Mouse (Mus musculus) CH12F3 (cell line): ENCODE measurements around the gene Plekhh3.
"Not testable (repeated sequence)": the region's sequence is repeated elsewhere in the genome, so short reads cannot be mapped to it uniquely, and the experiment has no call there.

Source experiments
- in situ Hi-C: fragments of 300-500 bp; cut with MboI; formaldehyde crosslinking; loops from 2 replicates; pipeline ENCODE4 v1.14.3; 2020; ENCODE audit warnings: low sequenced_read_pairs

The Plekhh3 gene

GRCm38 (mm10) chr11:101172434-101172815 is 1.3 kb upstream of the Plekhh3 start:
- in situ Hi-C loops, result no loop called here

GRCm38 (mm10) chr11:101171721-101172433 is 726 bp upstream of the Plekhh3 start:
- in situ Hi-C loops, result no loop called here

- in situ Hi-C loops, result no loop called here
These were observed 769 bp downstream of the Plekhh3 start, which contains the start of gene Cntnap1 for GRCm38 (mm10) chr11:101170354-101170810. Cntnap1 (plus strand) TSS chr11:101170523.

GRCm38 (mm10) chr11:101169301-101170107 is 1.6 kb downstream of the Plekhh3 start:
- in situ Hi-C loops, result no loop called here

GRCm38 (mm10) chr11:101168301-101168980 is 2.7 kb downstream of the Plekhh3 start:
- in situ Hi-C loops, result no loop called here

- in situ Hi-C loops, result no loop called here
These were observed 3.2 kb downstream of the Plekhh3 start for GRCm38 (mm10) chr11:101167963-101168300.

GRCm38 (mm10) chr11:101167211-101167962 is 3.8 kb downstream of the Plekhh3 start:
- in situ Hi-C loops, result no loop called here

GRCm38 (mm10) chr11:101166357-101166756 is 4.8 kb downstream of the Plekhh3 start:
- in situ Hi-C loops, result no loop called here

GRCm38 (mm10) chr11:101164677-101165580 is 6.2 kb downstream of the Plekhh3 start:
- in situ Hi-C loops, result no loop called here

- in situ Hi-C loops, result no loop called here
These were observed 6.8 kb downstream of the Plekhh3 start for GRCm38 (mm10) chr11:101164351-101164665.

GRCm38 (mm10) chr11:101163476-101164350 is 7.4 kb downstream of the Plekhh3 start:
- in situ Hi-C loops, result no loop called here

GRCm38 (mm10) chr11:101162772-101163171 is 8.4 kb downstream of the Plekhh3 start:
- in situ Hi-C loops, result no loop called here

- in situ Hi-C loops, result no loop called here
These were observed 8.8 kb downstream of the Plekhh3 start for GRCm38 (mm10) chr11:101162301-101162700.

- in situ Hi-C loops, result no loop called here
These were observed 9.6 kb downstream of the Plekhh3 start for GRCm38 (mm10) chr11:101161551-101161950.

- in situ Hi-C loops, result not testable (repeated sequence)
These were observed 10.1 kb downstream of the Plekhh3 start for GRCm38 (mm10) chr11:101160981-101161505.

GRCm38 (mm10) chr11:101160151-101160550 is 11.0 kb downstream of the Plekhh3 start:
- in situ Hi-C loops, result not testable (repeated sequence)

GRCm38 (mm10) chr11:101155728-101156371 is 15.3 kb downstream of the Plekhh3 start, which contains the start of gene Tubg2:
Tubg2 (plus strand) TSS chr11:101155907.
- in situ Hi-C loops, result no loop called here

GRCm38 (mm10) chr11:101155151-101155550 is 16.0 kb downstream of the Plekhh3 start:
- in situ Hi-C loops, result no loop called here
